Mouse (Mus musculus): ENCODE measurements at regions not wholly inside any gene's neighbourhood (a gene's known extent, or its start where the extent isn't known, plus 50 kb on each side); places are given as distances from the start of the nearest gene placed in this dataset.

- WGBS (ENCODE audit: missing documents) = 95% methylated on average over 8 of the region's 8 CpGs
- no peaks in the 10 kb centered on the region for H3K36me3 ChIP-seq (ENCODE audit: inconsistent target)
- peaks cover 10% of the 10 kb centered on the region; the same call in 1 of the 2 replicates for H3K79me2 ChIP-seq (ENCODE audit: inconsistent target)
- H3K4me3 ChIP-seq (ENCODE audit: inconsistent target) = no peak overlapping the region
- H3K27ac ChIP-seq = no peak overlapping the region
Observed at GRCm38 (mm10) chr10:118799767-118800166, 70.2 kb downstream of the Dyrk2 start.

GRCm38 (mm10) chr10:118803922-118804557 is 66.0 kb downstream of the Dyrk2 start:
- WGBS (ENCODE audit: missing documents) = 84% methylated on average over 19 of the region's 20 CpGs
- H3K79me2 ChIP-seq (ENCODE audit: inconsistent target) = no peaks in the 10 kb centered on the region
- H3K4me3 ChIP-seq (ENCODE audit: inconsistent target) = no peak overlapping the region
- no peaks in the 10 kb centered on the region for H3K36me3 ChIP-seq (ENCODE audit: inconsistent target)
- H3K27ac ChIP-seq = peak overlapping the region; percentile 69

DNA sequence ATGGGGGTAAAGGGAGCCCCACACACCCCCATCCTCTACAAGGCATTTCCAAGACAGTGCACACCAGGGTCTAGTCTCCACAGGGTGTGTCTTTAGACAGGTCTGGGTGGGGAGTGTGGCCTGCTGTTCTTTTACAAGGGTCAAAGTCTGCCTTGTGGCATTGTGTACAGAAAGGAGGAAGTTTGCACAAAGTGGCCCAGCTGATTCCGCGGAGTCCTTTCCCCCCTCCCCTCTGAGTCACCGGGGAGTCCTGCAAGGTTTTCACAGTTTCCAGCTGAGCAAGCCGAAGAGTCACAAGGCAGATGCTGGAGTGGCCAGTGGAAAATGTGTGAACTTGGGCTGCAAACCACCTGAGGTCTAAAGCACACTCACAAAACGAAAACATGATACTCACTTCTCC is 65.4 kb downstream of the Dyrk2 start:
- no peaks in the 10 kb centered on the region for H3K79me2 ChIP-seq (ENCODE audit: inconsistent target)
- 2% methylated on average over 5 of the region's 5 CpGs for WGBS (ENCODE audit: missing documents)
- H3K36me3 ChIP-seq (ENCODE audit: inconsistent target) = no peaks in the 10 kb centered on the region
- H3K27ac ChIP-seq = peak overlapping the region; percentile 69
- no peak overlapping the region for H3K4me3 ChIP-seq (ENCODE audit: inconsistent target)

All from macrophage (primary cell).